Mouse (Mus musculus) testis, adult 2 months (tissue): ENCODE results near the gene Spock1.

Experiments
- CTCF ChIP-seq: fragments of 200-500 bp; IDR thresholded peaks from 2 replicates; pipeline ENCODE4 v1.5.1; 2012; ENCODE audit warnings: low read depth, mild to moderate bottlenecking, inconsistent platforms, low read length, moderate library complexity; ENCODE audit not compliant: control insufficient read depth, insufficient read depth, insufficient replicate concordance
- POLR2A ChIP-seq: fragments of 200-500 bp; IDR thresholded peaks from 2 replicates; pipeline ENCODE4 v1.6.1; 2012; ENCODE audit warnings: low read depth, mild to moderate bottlenecking, inconsistent platforms, low read length, moderate library complexity; ENCODE audit not compliant: control insufficient read depth

DNA sequence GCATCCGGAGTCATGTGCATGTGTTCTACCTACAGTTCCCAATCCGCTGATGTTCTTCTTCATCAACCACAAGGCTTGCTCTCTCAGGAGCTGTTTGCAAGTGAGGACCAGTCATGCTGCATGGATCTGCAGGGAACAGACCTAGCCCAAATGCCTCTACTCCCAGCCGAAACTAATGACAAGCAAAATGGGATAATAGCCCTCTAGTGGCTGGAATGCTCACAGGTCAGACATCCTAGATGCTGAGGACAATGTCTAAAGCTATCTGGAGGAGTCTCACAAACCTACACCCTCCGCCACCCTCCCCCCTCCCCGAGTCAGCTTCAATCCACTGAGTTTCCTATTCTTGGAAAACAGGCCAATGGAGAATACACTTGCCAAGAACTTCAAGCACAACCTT is 358.4 kb downstream of the Spock1 start:
- TF ChIP-seq CTCF (no peak), POLR2A (no peak)
